Mouse (Mus musculus) CH12.LX (cell line): Measurements from ENCODE around the gene Sprn. TPM values are rescaled to one million over a fixed set of nuclear protein-coding genes. Genes with fewer than 3 reads are reported as not detected.

Source experiments
- DNase-seq: peaks from one replicate; pipeline ENCODE4 v3.0.0-alpha.2; 2013; ENCODE audit errors: extremely low read depth
- H3K27ac ChIP-seq: 2 replicates; pipeline ENCODE4 v1.5.1; 2012; ENCODE audit warnings: low read depth, mild to moderate bottlenecking, control low read depth, moderate library complexity; ENCODE audit not compliant: insufficient read depth
- H3K27me3 ChIP-seq: replicated peaks from 2 replicates; pipeline ENCODE3; 2012; ENCODE audit warnings: inconsistent platforms
- H3K36me3 ChIP-seq, 2 experiments: replicated peaks in 1 of 2; 2 replicates each; pipeline versions ENCODE3 to v1.6.1; 2012; ENCODE audit warnings: inconsistent platforms in 1 of 2, low read length in 1 of 2, mild to moderate bottlenecking in 1 of 2, mixed read lengths in 1 of 2, moderate library complexity in 1 of 2; ENCODE audit not compliant: control insufficient read depth in 1 of 2, insufficient read depth in 1 of 2
- H3K4me1 ChIP-seq, 2 experiments: 2 replicates each; pipeline ENCODE4 v1.6.1; 2012; ENCODE audit warnings: inconsistent platforms in 1 of 2, moderate library complexity in 1 of 2; ENCODE audit not compliant: insufficient read depth in 2 of 2, control insufficient read depth in 1 of 2
- H3K4me2 ChIP-seq: 2 replicates; pipeline ENCODE4 v1.6.1; 2012; ENCODE audit warnings: low read depth, mild to moderate bottlenecking, control low read depth; ENCODE audit not compliant: poor library complexity, insufficient read depth, severe bottlenecking
- H3K4me3 ChIP-seq, 3 experiments: fragments of 150-350 bp in 1 of 3; sonication (generic) in 1 of 3; replicated peaks in 1 of 3; 2 replicates each; pipeline versions ENCODE3 to v1.5.1; 2011 to 2012; ENCODE audit warnings: low read depth in 2 of 3, low read length in 2 of 3, mild to moderate bottlenecking in 2 of 3, moderate library complexity in 2 of 3, control low read depth in 1 of 3, improper control_type of control experiment in 1 of 3, inconsistent platforms in 1 of 3, mixed read lengths in 1 of 3; ENCODE audit not compliant: poor library complexity in 1 of 3
- H3K79me2 ChIP-seq: replicated peaks from 2 replicates; pipeline ENCODE4 v1.6.1; 2012; ENCODE audit warnings: mild to moderate bottlenecking, moderate library complexity; ENCODE audit not compliant: control insufficient read depth, poor library complexity, insufficient read depth, severe bottlenecking; ENCODE audit errors: extremely low read depth
- H3K9ac ChIP-seq: 2 replicates; pipeline ENCODE4 v1.6.1; 2012; ENCODE audit warnings: low read depth, mild to moderate bottlenecking, control low read depth, moderate library complexity; ENCODE audit not compliant: insufficient read depth
- H3K9me3 ChIP-seq: replicated peaks from 2 replicates; pipeline ENCODE3; 2012; ENCODE audit warnings: low read length, inconsistent platforms, mixed read lengths
- BHLHE40 ChIP-seq: IDR thresholded peaks from 2 replicates; pipeline ENCODE4 v1.6.1; 2011; ENCODE audit warnings: mild to moderate bottlenecking, low read depth, low read length, improper control_type of control experiment
- CHD1 ChIP-seq: IDR thresholded peaks from 2 replicates; pipeline ENCODE4 v1.6.1; 2012; ENCODE audit warnings: low read depth, low read length, improper control_type of control experiment, inconsistent platforms
- E2F4 ChIP-seq: IDR thresholded peaks from 2 replicates; pipeline ENCODE4 v1.6.1; 2011; ENCODE audit warnings: low read depth, low read length, improper control_type of control experiment; ENCODE audit not compliant: insufficient replicate concordance
- EP300 ChIP-seq: IDR thresholded peaks from 2 replicates; pipeline ENCODE4 v1.6.1; 2011; ENCODE audit warnings: low read length, improper control_type of control experiment
- ETS1 ChIP-seq: conservative IDR thresholded peaks from 2 replicates; pipeline ENCODE4 v1.6.1; 2012; ENCODE audit warnings: low read depth, mild to moderate bottlenecking, inconsistent platforms, low read length, improper control_type of control experiment, moderate library complexity
- GABPA ChIP-seq: IDR thresholded peaks from 2 replicates; pipeline ENCODE4 v1.6.1; 2012; ENCODE audit warnings: low read depth, low read length, improper control_type of control experiment, inconsistent platforms; ENCODE audit not compliant: insufficient replicate concordance
- HCFC1 ChIP-seq: IDR thresholded peaks from 2 replicates; pipeline ENCODE4 v1.6.1; 2012; ENCODE audit warnings: low read depth, mild to moderate bottlenecking, inconsistent platforms, low read length, improper control_type of control experiment
- IRF4 ChIP-seq: IDR thresholded peaks from 2 replicates; pipeline ENCODE4 v1.6.1; 2014; ENCODE audit warnings: low read depth, mild to moderate bottlenecking, inconsistent platforms, low read length, improper control_type of control experiment
- JUND ChIP-seq: conservative IDR thresholded peaks from 2 replicates; pipeline ENCODE4 v1.6.1; 2011; ENCODE audit warnings: low read depth, low read length, improper control_type of control experiment
- KAT2A ChIP-seq: IDR thresholded peaks from 2 replicates; pipeline ENCODE4 v1.6.1; 2012; ENCODE audit warnings: low read length, improper control_type of control experiment, inconsistent platforms; ENCODE audit not compliant: insufficient replicate concordance
- MEF2A ChIP-seq: IDR thresholded peaks from 2 replicates; pipeline ENCODE4 v1.6.1; 2014; ENCODE audit warnings: low read depth, mild to moderate bottlenecking, inconsistent platforms, low read length, improper control_type of control experiment, borderline replicate concordance
- MXI1 ChIP-seq: IDR thresholded peaks from 2 replicates; pipeline ENCODE4 v1.6.1; 2011; ENCODE audit warnings: mild to moderate bottlenecking, low read depth, low read length, improper control_type of control experiment
- NELFE ChIP-seq: IDR thresholded peaks from 2 replicates; pipeline ENCODE4 v1.6.1; 2011; ENCODE audit warnings: low read depth, low read length, improper control_type of control experiment
- NRF1 ChIP-seq: IDR thresholded peaks from 2 replicates; pipeline ENCODE4 v1.6.1; 2014; ENCODE audit warnings: low read depth, mild to moderate bottlenecking, inconsistent platforms, low read length, improper control_type of control experiment, moderate library complexity
- POLR2AphosphoS2 ChIP-seq: IDR thresholded peaks from 2 replicates; pipeline ENCODE4 v1.6.1; 2011; ENCODE audit warnings: low read depth, low read length, improper control_type of control experiment
- RAD21 ChIP-seq: IDR thresholded peaks from 2 replicates; pipeline ENCODE4 v1.6.1; 2011; ENCODE audit warnings: low read depth, mild to moderate bottlenecking, low read length, improper control_type of control experiment, moderate library complexity
- SIN3A ChIP-seq: IDR thresholded peaks from 2 replicates; pipeline ENCODE4 v1.6.1; 2012; ENCODE audit warnings: low read length, improper control_type of control experiment, inconsistent platforms
- TBP ChIP-seq: conservative IDR thresholded peaks from 2 replicates; pipeline ENCODE4 v1.6.1; 2011; ENCODE audit warnings: low read depth, low read length, improper control_type of control experiment
- TCF12 ChIP-seq: IDR thresholded peaks from 2 replicates; pipeline ENCODE4 v1.6.1; 2014; ENCODE audit warnings: low read depth, mild to moderate bottlenecking, inconsistent platforms, low read length, improper control_type of control experiment
- UBTF ChIP-seq: IDR thresholded peaks from 2 replicates; pipeline ENCODE4 v1.6.1; 2012; ENCODE audit warnings: low read depth, mild to moderate bottlenecking, inconsistent platforms, low read length, improper control_type of control experiment, moderate library complexity
- USF1 ChIP-seq: IDR thresholded peaks from 2 replicates; pipeline ENCODE4 v1.6.1; 2014; ENCODE audit warnings: low read depth, mild to moderate bottlenecking, inconsistent platforms, low read length, improper control_type of control experiment
- USF2 ChIP-seq: conservative IDR thresholded peaks from 2 replicates; pipeline ENCODE4 v1.6.1; 2011; ENCODE audit warnings: low read depth, low read length, improper control_type of control experiment
- ZC3H11A ChIP-seq: IDR thresholded peaks from 2 replicates; pipeline ENCODE4 v1.6.1; 2012; ENCODE audit warnings: low read depth, mild to moderate bottlenecking, inconsistent platforms, low read length, improper control_type of control experiment
- ZMIZ1 ChIP-seq: IDR thresholded peaks from 2 replicates; pipeline ENCODE4 v1.6.1; 2012; ENCODE audit warnings: low read depth, mild to moderate bottlenecking, inconsistent platforms, low read length, improper control_type of control experiment
- dilution Hi-C: fragments of 300-500 bp; cut with MboI; formaldehyde crosslinking; loops from 2 replicates; pipeline ENCODE4 v1.14.3; 2020; ENCODE audit warnings: low sequenced_read_pairs; ENCODE audit not compliant: extremely low pct_unique_long_range_greater_than_20kb, extremely low pct_ligation_motif_present
- in situ Hi-C: fragments of 300-500 bp; cut with MboI; formaldehyde crosslinking; loops from 3 replicates; pipeline ENCODE4 v1.14.3; 2019; ENCODE audit warnings: low sequenced_read_pairs, low pct_ligation_motif_present, low pct_unique_long_range_greater_than_20kb, mixed read lengths
- polyA plus RNA-seq: library from polyadenylated mRNA; unstranded; fragments of >175 nt; gene quantifications from 2 replicates; pipeline ENCODE4 v1.2.1, GENCODE M21; 2012; ENCODE audit warnings: low read depth; ENCODE audit not compliant: insufficient read length
- total RNA-seq, 2 experiments: library from RNA; depleted of rRNA; stranded (reverse); fragments of 300-350 nt in 1 of 2; fragments of >200 nt in 1 of 2; gene quantifications; 2 replicates each; pipeline ENCODE4 v1.2.3; 2012 to 2014

Sprn gene
- total and polyA plus RNA-seq, 3 experiments = not detected

DNA sequence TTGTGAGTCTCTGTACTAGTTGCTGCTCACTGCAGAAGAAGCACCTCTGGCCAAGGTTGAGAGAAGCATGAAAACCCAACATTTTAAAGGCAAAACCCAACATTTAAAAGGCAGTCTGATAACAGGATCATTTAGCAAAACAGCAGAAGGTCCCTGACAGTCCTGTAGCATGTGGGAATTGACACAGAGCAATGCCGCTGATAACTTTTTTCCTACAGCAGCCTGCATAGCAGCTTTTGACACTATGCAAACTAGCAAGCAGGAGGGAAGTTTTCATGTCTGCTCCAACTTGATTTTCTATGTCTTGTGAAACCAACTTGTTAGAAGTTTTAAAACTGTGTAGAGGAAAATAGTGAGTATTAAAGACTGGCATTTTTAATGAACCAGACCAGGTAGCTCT, 30.3 kb downstream of the Sprn start:
- peaks cover 22 to 81% of the 10 kb centered on the region in 2 experiments for H3K4me1 ChIP-seq
- no peaks in the 10 kb centered on the region for H3K27me3 ChIP-seq
- dilution Hi-C loops (no loop called here), in situ Hi-C loops (no loop called here)
- H3K9ac ChIP-seq = peak overlapping the region; percentile 46
- peaks cover 3% of the 10 kb centered on the region for H3K79me2 ChIP-seq
- H3K4me3 ChIP-seq = no peak overlapping the region
- no peak for DNase-seq
- H3K4me2 ChIP-seq = peak overlapping the region; percentile 72
- H3K27ac ChIP-seq = peak overlapping the region; percentile 93
- no peak for TF ChIP-seq NELFE
- TF ChIP-seq ZC3H11A = no peak
- TF ChIP-seq TCF12 = no peak; the same call in 1 of the 2 replicates
- TF ChIP-seq USF2 = no peak
- TF ChIP-seq GABPA = no peak
- TF ChIP-seq EP300 = peak; percentile 16; the same call in 1 of the 2 replicates
- TF ChIP-seq E2F4 = no peak
- TF ChIP-seq CHD1 = no peak
- TF ChIP-seq BHLHE40 = no peak
- no peak for TF ChIP-seq JUND
- TF ChIP-seq MXI1 = peak; percentile 76; the same call in 1 of the 2 replicates
- TF ChIP-seq KAT2A = no peak
- TF ChIP-seq IRF4 = no peak; the same call in 1 of the 2 replicates
- no peak for TF ChIP-seq ZMIZ1
- TF ChIP-seq TBP = no peak
- TF ChIP-seq USF1 = no peak
- TF ChIP-seq SIN3A = peak; percentile 78
- TF ChIP-seq NRF1 = no peak
- TF ChIP-seq ETS1 = no peak; the same call in 1 of the 2 replicates
- no peaks in the 10 kb centered on the region for H3K9me3 ChIP-seq
- H3K36me3 ChIP-seq = peaks cover 4 to 13% of the 10 kb centered on the region in 2 experiments

DNA sequence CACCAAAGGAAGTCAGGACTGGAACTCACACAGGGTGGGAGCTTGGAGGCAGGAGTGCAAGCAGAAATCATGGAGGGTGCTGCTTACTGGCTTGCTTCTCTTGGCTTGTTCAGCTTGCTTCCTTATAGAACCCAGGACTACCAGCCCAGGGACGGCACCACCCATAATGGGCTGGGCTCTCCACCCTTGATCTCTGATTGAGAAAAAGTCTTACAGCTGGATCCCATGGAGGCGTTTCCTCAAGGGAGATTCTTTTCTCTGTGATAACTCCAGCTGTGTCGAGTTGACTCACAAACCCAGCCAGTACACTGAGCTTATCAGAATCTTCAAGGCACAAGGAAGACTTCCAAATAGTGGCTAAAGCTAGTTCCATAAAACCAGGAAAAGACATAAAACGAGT, 31.9 kb downstream of the Sprn start:
- in situ Hi-C loops (no loop called here), dilution Hi-C loops (no loop called here)
- Histone ChIP-seq H3K9ac (peak overlapping the region; percentile 8), H3K79me2 (peaks cover 3% of the 10 kb centered on the region), H3K4me1 (peaks cover 22 to 78% of the 10 kb centered on the region in 2 experiments), H3K4me2 (peak overlapping the region; percentile 67), H3K4me3 (peak overlapping the region in 2 of 3 experiments; percentile 2 to 12), H3K27me3 (no peaks in the 10 kb centered on the region), H3K27ac (peak overlapping the region; percentile 82), H3K9me3 (no peaks in the 10 kb centered on the region), H3K36me3 (peaks cover 0 to 8% of the 10 kb centered on the region in 2 experiments)
- TF ChIP-seq CHD1 (peak; percentile 67; the same call in 1 of the 2 replicates), MEF2A (no peak), HCFC1 (no peak), JUND (no peak), RAD21 (no peak), UBTF (no peak), BHLHE40 (no peak), IRF4 (no peak), ETS1 (peak; percentile 28; the same call in 1 of the 2 replicates), MXI1 (no peak), ZMIZ1 (no peak), POLR2AphosphoS2 (no peak), KAT2A (no peak)
- no peak for DNase-seq
